Mouse (Mus musculus) heart, postnatal 4 days (tissue): ENCODE measurements around the gene Ankrd34c. TPM values are rescaled to one million over a fixed set of nuclear protein-coding genes. Genes with fewer than 3 reads are reported as not detected.

Experiments
- total RNA-seq, 2 experiments: library from RNA; stranded (reverse); gene quantifications; 2 replicates each; pipeline ENCODE4 v1.2.3; 2021

Gene Ankrd34c
- total RNA-seq, 2 experiments from 2014 or later, result not detected

Other genes starting within 250 kb of the Ankrd34c start
- under 1 TPM; 0.20 to 0.26 TPM for gene Minar1, start 115.3 kb downstream of the Ankrd34c start, total RNA-seq
- gene Tmed3, start 33.4 kb downstream of the Ankrd34c start, total RNA-seq, result 10 to 100 TPM; 35.4 to 36.2 TPM
- gene Rasgrf1, start 171.4 kb upstream of the Ankrd34c start, total RNA-seq, result not detected